Mouse (Mus musculus): ENCODE results near the gene Nkap. TPM values are rescaled to one million over a fixed set of nuclear protein-coding genes. Genes with fewer than 3 reads are reported as not detected.
"Not testable (repeated sequence)": the region's sequence is repeated elsewhere in the genome, so short reads cannot be mapped to it uniquely, and the experiment has no call there.

Gene Nkap
- total RNA-seq, 1 experiment from 2014 or later, result 12.7 TPM

DNA sequence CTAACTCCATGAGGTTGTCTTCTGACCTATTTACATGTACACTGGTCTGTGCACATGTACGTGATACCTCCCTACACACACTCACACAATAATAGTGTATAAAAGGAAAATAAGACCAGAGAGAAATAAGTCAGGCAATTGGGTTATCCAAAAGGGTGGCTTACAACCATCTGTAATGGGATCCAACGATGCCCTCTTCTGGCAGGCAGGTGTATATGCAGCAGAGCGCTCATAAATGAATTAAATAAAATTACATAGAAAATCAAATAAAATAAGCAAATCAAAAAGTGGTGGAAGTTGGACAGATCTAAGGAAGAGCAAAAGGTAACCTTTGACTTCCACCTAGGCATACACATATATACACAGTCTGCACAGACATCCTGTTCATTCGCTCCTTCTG, 31.2 kb downstream of the Nkap start:
- peak; percentile 24 for DNase-seq

DNA sequence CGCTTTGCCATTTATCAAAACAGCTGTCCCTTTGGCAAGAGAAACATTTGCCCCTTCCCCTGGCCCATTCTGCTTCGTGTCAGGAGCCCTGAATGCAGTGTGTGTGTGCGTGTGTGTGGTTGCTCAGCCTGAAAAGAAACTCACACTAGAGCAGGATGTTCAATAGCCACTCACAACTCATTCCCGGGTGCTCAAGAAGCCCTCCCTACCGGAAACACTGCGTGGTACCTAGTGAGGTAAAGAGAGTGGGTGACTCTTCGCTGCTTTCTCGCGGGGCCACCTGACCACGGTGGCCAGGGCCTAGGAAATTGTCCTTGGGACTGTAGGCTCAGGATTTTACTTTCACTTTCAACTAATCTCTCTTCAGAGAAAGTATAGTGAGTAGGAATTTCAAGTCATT, 34.6 kb downstream of the Nkap start:
- no peak for DNase-seq

- DNase-seq, result no peak
Observed at GRCm38 (mm10) chrX:37163115-37163514, 36.5 kb downstream of the Nkap start.

DNA sequence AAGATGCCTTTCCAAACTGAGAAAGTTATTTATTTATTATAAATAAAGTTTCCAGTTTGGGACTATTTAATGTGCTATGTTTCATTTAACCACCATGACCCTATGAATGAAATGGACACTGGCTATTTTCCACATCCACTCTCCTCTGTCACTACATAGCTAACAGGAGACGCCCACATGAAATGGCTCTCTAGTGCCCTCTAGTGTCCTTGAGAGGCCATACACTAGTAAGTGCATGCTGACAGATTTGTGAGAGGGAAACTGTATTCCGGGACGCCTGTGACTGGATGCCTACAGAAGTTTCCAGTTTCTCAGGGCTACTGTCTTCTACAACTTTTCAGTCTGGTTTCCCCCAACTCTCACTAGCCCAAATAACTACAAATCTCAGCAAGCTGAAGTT, 40.5 kb downstream of the Nkap start:
- DNase-seq, result peak; percentile 57

- DNase-seq, result no peak
Observed at GRCm38 (mm10) chrX:37168742-37169141, 42.1 kb downstream of the Nkap start, which contains the start of gene Akap14. Gene Akap14, minus strand, starts transcription at chrX:37168842.

- not testable (repeated sequence) for DNase-seq
Observed at GRCm38 (mm10) chrX:37184401-37184800, 57.8 kb downstream of the Nkap start.

- no peak for DNase-seq
Observed at GRCm38 (mm10) chrX:37190755-37191104, 64.1 kb downstream of the Nkap start.

DNA sequence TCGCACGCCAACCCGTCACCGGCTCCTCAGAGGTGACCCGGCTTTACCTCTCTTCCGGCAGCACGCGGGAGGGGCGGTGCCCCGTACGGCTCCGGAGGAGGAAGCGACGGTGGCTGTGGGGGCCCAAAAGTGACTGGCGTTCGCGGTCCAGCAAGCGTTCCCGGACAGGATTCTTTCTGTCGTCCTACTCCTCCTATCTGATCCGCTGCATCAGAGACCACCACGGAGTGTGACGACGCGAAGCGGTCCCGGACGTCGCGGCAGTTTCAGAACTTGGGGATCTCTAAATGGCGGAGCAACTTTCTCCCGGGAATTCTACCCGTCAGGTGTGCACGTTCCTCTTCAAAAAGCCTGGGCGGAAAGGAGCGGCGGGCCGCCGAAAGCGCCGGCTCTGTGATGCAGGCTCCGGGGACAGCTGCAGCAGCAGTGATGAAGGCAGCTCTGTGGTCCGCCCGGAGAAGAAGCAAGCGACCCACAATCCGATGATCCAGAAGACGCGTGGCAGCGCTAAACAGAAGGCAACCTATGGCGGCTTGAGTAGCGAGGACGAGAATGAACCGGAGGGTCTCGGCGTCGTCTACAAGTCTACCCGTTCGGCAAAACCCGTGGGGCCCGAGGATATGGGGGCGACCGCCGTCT, 64.6 kb downstream of the Nkap start, which contains the start of the genes Ndufa1 and Rnf113a1:
TSS of gene Ndufa1 (minus strand) at position 59 of the 639 bp plus-strand sequence.
TSS of gene Rnf113a1 (plus strand) at position 141 of the 639 bp plus-strand sequence.
- peak; percentile 91 for DNase-seq

- DNase-seq, result peak; percentile 7
Observed at GRCm38 (mm10) chrX:37191744-37192379, 65.3 kb downstream of the Nkap start.

DNA sequence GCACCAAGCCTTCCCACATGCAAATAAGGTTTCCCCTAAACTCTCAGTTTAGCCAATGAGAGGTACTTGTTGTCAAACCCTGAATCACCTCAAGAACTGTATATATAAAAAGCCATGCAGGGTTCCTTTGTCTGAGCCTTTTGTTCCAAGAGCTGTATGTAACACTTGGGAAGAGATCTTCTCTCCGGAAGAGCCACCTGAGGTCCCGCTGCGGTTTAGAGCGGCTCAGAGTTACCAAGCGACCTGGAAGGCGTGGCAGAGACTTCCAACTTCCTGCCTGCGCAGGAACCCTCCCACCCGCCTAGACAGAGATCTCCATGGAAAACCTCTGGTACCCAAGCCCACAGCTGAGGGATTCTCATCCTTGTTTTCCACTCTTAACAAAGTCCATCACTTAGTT, 72.1 kb downstream of the Nkap start:
- DNase-seq, result no peak

Other genes starting within 250 kb of the Nkap start
- gene Nkrf, start 223.9 kb upstream of the Nkap start, total RNA-seq (2021), result 10.2 and 10.7 TPM in 2 replicates
- gene Sept6, start 135.0 kb upstream of the Nkap start, total RNA-seq (2021), result 17.6 and 22.6 TPM in 2 replicates
- gene Sowahd, start 78.0 kb upstream of the Nkap start, total RNA-seq (2021), result 0.37 and 0.71 TPM in 2 replicates
- 548 and 634 TPM in 2 replicates for gene Rpl39, start 41.4 kb upstream of the Nkap start, total RNA-seq (2021)
- 16.2 and 21.1 TPM in 2 replicates for gene Upf3b, start 16.5 kb upstream of the Nkap start, total RNA-seq (2021)
- not detected in 2 replicates for gene Akap14, start 42.0 kb downstream of the Nkap start, total RNA-seq (2021)
- gene Ndufa1, start 64.4 kb downstream of the Nkap start, total RNA-seq (2021), result 610 and 644 TPM in 2 replicates
- 4.1 and 4.2 TPM in 2 replicates for gene Rnf113a1, start 64.5 kb downstream of the Nkap start, total RNA-seq (2021)
- not detected in 2 replicates for gene Gm9, start 84.2 kb downstream of the Nkap start, total RNA-seq (2021)
- gene Rhox1, start 95.5 kb downstream of the Nkap start, total RNA-seq (2021), result not detected in 2 replicates
- gene Rhox2a, start 118.2 kb downstream of the Nkap start, total RNA-seq (2021), result not detected in 2 replicates
- not detected in 2 replicates for gene Rhox3a, start 123.1 kb downstream of the Nkap start, total RNA-seq (2021)
- not detected in 2 replicates for gene Rhox4a, start 138.5 kb downstream of the Nkap start, total RNA-seq (2021)

All from adrenal gland, postnatal 14 days (tissue).